Mouse (Mus musculus) ovary, postnatal 10 days (tissue): ENCODE measurements around the gene Snai3.

Experiments
- DNase-seq: peaks from one replicate; pipeline ENCODE4 v3.0.0; 2022; ENCODE audit warnings: low spot score

Snai3 gene

DNA sequence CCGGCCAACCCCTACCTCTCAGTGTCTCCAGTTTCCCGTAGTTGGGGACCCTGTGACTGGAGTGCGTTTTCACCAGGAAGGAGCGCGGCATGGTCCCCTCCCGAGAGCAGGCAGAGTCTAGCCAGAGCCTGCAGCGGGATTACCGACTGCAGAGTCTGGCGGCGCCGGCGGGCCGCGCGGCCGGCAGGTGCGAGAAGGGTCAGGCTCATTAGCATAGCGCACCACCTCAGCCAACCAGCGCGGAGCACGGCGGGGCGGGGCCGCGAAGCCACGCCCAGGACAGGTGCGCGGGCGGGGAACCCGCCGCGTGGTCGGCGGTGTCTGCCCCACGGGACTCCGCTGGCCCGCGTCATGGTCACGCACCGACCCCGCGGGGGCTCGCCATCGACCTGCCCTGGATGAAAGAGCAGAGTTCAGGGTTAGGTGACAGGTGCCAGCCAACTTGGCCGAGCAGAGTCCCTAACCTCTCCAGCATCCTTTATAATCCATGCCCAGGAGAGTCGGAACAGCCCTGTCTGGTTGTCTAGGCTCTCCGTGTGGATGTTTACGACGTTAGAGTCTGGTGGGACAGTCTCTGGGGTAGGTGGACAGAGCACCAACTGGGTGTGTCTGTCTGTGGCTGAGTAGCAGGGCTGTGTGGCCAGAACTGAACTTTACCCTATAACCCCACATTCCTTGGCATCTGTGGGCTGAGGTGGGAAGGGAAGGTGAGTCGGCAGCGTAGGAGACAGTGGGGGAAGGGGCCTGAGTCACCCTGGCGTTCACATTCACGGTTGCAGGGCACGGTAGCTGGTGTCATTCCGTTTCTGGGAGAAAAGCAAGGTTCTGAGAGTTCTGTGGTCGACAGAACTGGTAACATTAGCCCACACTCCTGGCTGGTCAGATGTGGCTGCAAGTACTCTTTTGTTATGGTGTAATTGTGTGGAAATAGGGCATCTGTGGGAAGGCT lies at the start of gene Snai3:
Snai3 (minus strand) TSS at position 210 of the 949 bp plus-strand sequence.
- peak; percentile 13 for DNase-seq

DNA sequence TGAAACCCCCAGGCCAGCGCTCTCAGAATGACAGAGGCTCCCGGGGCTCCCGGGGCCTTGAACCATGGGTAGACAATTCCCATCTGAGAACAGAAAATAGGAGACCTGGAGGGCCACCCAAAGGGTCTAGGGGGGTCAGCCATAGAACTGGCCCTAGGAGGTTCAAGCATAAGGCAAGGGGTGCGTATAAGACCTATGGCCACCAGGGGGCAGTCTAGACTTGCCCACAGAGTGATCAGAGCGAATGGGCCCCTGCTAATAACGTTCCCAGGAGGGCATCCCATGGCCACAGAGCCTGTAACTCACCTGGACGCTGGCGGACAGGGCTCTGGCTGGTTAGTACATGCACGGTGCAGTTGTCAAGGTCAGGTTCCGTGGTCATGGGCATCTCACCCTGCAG lies 40.3 kb upstream of the Snai3 start:
- DNase-seq: peak; percentile 65

DNA sequence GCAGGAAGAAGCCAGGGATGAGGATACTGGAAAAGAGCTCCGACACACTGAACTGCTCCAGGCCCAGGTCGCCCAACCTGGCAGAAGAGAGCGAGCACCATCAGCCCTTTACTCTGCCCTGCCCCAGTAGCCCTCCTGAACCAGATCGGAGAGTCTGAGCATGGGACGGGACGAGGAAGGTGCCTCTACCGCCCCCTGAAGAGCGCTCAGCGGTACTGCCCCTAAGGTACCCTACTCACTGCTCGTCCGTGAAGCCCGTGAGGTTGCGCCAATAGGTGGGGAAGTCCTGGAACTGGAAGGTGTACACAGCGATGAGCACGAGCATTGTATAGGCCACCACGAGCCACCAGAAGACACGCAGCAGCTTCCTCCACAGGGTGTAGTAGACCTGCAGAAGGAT lies 37.4 kb upstream of the Snai3 start:
- no peak for DNase-seq

DNA sequence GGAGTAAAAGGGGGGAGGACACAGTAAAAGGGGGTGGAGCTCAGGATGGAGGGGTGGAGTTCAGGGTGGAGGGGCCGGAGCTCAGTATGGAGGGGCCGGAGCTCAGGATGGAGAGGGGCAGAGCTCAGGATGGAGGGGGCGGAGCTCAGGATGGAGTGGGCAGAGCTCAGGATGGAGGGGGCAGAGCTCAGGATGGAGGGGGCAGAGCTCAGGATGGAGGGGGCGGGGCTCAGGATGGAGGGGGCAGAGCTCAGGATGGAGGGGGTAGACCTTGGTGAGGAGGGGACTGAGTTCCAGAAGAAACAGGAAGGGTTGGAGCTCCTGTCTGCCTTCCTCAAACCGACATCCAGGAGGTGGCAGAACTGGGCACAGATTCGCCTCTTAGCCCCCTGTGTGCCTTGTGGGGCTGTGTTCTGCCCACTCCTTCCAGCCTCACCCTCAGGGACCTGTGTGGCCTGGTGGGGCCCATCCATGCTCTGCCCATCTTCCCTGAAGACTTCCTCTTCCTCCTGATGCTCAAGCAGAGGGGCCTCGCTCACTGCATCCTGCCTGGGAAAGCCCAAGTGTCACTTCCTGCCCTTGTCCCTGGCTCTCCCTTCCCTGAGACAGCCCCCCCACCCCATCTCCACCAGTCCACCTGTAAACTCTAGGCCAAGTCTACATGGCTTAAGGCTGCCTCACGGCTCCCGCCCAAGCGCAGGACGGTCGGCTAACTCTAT lies 36.6 kb upstream of the Snai3 start:
- no peak for DNase-seq

DNA sequence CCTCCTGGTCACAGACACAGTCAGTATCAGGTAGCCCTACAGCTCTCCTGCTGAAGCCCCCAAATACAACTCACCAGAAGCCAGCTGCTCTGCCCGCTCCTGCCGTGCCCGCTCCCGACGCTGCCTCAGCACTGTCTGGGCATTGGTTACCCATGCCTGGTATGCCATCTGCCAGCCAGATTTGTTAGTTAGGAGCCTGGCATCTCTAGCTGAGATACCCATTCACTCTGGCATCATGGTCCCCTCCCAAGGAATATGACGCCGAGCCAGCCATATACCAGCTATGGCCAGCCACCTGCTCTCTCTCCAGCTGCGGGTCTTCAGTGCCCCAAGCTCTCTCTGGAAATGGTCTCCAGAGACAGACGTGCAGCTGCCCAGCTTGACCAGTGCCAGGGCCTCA lies 27.9 kb upstream of the Snai3 start:
- no peak for DNase-seq

DNA sequence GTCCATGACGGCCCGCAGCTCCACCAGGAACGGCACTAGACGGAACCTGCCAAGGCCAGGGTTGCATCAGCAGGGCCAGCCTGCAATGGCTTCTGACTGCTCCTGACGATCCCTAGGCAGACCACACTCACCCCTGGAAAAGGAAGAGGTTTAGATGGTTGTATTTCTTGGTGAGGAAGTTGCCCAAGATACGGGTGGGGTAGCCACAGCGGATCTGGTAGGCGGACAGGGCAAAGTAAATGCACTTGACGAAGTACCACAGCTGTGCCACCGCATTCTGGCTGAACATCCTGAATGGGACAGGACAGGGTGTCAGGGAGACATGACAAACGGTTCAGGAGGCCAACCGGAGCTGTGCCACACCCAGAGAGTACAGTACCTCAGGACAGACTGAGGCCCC lies 24.3 kb upstream of the Snai3 start:
- DNase-seq: no peak

DNA sequence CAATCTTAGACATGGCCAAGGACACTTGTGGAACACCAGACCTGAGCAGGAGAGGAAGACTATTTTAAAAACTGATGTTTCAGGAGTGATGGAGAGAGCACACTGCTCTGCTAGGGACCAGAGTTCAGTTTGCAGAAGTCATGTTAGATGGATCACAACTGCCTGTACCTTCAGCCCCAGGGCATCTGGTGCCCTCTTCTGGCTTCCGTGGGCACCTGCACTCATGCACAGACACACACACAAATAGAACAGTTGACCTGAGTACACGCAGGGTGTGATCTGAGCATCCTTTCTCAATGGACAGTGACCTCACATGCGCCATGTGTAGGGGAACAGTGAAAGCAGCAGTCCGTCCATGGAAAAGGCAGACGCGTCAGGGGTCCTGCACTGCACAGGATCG lies 23.3 kb upstream of the Snai3 start:
- no peak for DNase-seq

DNA sequence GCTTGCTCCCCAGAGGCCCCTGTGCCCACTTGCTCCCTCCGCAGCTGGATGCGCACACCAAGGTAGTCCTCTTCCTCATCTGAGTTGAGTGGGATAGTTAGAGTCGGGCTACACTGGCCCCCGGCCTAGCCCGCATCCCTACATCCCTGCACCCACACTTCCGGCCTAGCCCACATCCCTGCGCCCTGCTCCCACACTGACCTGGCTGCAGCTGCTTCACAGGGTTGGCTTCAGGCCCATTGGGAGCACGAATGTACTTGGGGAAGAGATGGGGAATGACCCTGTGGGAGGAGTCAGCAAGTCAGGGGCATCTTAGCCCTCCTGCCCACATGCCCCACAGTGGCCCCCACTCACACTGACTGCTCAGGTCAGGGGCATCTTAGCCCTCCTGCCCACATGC lies 21.9 kb upstream of the Snai3 start:
- no peak for DNase-seq

DNA sequence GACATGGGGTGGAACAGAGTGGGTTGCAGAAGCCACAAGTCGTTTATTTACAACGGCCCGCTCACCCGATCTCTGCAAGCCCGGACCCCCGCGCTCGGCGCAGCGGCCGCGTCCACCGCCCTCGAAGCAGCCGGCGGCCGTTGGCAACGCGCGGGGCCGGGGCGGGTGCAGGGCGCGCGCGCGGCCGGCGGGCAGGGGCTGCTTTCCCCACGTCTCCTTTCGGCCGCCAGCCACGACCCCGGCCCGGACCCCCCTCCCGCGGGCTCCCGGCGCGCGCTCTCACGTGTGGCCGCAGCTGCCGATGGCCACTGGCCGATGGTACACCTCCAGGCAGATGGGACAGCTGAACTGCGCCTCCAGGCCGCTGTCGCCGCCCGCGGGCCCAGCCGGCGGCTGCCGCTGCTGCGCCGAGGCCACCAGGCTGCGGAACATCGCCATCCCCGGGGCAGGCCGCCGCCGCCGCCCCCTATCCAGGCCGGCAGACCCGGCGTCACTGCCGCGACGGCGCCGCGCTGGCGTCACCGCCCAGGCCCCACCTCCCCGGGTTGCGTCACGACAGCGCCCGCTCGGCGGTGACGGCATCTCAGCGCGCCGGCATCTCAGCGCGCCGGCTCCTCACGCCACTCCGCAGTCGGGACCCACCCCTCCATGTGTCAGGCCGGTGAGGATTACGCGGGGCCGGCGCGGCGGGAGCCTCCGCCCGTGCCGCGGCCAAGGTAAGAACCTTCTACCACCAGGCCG lies 15.2 kb upstream of the Snai3 start, which contains the start of the genes Rnf166 and Ctu2:
Rnf166 (minus strand) TSS at position 485 of the 741 bp plus-strand sequence.
Ctu2 (plus strand) TSS at position 564 of the 741 bp plus-strand sequence.
- peak; percentile 91 for DNase-seq

DNA sequence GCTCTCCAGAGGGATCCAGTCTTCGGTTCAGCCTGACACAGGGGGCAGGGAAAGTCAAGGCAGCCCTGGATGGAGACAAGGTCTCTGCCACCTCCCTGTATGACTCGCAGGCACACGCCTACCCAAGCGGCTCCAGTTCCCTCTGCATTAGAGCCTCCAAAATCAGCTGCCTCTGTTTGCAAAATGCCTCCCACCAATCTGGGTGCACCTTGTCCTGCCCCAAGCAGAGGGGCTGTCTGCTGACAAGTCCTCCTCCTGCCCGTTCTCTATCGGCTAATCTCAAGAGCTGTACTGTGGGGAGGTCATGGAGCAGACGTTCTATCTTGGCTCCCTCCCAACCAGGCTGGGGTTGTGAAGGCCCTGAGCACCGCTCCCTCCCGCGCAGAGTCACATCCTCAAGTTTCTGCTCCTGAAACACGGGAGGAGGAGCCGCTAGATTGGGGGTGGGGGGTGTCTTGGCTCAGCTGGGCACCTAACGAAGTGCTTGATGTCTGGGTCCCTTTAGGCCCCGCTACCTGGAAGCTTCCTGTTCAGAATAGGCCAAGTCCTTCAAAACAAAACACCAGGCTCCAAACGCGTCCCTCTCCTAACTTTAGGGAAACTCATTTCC lies 14.5 kb upstream of the Snai3 start:
- no peak for DNase-seq

DNA sequence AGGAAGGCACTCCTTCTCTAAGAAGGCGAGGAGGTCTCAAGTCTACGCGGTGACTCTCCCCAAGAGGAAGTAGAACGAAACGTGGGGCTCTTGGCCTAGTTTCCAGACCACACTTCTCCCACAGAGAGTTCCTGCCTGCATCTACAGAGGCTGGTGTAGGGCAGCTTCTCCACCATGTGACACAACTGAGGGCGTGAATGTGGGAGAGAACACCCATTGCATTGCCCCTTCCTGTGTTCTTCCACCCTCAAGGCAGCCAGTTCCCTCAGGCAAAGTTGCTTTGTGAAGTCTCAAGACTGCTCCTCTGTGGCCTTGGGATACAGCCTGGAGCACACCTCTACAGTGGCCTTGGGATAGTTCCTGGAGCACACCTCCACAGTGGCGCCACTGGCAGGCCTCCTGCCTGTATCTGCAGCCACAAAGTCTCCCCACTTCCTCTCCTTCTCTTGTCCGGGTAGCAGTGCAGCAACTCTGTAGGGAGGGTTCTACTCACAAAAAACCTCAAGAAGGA lies 13.4 kb upstream of the Snai3 start:
- DNase-seq: no peak

DNA sequence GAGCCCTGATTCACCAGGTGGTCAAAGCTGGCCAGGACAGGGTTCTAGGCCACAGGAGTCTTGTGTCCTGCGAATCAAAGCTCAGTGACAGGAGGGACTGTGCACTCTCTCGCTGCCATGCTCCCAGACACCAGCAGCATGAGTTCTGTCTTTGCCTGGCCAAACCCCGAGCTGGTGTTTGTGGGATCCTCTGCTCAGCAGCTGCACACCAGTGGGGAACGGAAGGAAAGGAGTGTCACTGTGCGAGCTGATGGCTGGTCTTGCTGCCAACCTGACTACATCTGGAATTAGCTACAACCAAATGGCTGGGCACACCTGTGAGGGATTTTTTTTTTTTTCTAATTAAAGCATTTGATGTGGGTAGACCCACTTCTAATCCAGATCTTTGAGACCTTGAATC lies 10.2 kb upstream of the Snai3 start:
- DNase-seq: no peak

DNA sequence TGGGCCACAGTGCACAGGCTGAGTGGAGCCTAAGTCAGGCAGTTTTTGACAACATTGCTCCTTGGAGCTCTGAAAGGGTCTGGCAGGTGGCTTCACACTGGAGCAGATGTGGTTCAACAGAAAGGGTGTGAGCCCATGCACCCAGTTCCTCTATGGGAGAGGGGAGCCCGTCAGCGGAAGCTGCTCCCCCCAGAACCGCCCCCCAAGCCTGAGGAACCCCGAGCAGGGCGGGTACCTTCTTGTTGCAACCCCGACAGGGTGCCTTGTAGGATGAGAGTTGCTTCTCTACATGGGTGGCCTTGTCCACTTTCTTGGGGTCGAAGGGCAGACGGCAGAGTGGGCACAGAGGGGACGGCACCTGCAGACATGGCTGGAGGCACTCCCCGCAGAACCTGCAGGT lies 9.4 kb upstream of the Snai3 start:
- no peak for DNase-seq

DNA sequence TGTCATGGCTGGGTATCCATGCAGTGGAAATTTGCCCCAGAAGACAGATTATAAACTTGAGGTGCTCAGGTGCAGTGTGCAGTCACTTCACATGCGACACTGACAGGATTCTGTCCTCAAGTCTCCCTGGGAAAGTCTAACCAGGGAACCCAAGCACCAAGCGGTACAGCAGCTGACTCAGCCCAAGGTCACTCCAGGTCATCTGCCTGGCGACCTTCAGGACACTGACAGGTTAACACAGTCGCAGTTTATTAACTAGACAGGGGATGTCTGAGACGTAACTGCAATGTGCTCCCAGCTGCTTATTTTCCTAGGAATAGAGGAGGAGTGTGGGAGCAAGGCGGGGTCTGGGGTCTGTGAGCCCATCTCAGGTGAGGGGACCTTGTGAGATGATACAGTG lies 8.9 kb upstream of the Snai3 start:
- no peak for DNase-seq

DNA sequence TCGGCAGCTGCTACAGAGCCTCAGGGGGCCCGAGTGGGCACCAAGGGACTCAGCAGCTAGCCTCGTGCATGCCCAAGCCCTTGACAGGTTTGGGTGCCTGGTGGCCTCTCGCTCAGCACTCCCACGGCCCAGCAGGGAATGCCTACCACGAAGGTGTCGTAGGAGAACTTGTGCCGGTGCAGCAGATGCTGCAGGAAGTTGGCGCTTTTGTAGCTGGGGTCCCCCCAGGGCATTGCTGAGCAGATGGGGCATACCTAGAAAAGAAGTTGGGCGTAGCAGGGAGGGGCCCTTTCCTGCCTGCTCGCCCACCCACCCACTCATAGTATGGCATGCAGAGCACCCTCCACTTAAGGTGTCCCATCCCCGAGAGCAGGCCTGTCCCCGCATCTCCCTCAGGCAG lies 7.3 kb upstream of the Snai3 start:
- no peak for DNase-seq

DNA sequence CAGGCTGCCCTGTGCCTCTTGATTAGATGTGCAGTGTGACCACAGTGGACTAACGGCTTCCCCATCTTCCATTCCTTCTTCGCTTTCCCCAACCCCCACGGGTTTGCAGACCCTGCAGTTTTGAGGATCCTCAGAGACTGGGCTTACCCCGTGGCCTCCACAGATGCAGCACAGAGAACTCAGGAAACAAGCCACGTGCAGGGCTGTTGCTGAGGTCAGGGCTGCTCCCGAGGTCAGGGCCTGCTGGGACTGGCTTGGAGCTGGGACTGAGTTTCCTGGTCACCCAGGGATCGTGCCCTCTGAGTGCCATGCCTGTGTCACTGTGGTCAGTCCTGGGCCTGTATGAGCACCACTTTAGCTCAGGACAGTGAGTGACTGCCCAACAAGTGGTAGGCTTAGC lies 4.5 kb upstream of the Snai3 start:
- DNase-seq: no peak

DNA sequence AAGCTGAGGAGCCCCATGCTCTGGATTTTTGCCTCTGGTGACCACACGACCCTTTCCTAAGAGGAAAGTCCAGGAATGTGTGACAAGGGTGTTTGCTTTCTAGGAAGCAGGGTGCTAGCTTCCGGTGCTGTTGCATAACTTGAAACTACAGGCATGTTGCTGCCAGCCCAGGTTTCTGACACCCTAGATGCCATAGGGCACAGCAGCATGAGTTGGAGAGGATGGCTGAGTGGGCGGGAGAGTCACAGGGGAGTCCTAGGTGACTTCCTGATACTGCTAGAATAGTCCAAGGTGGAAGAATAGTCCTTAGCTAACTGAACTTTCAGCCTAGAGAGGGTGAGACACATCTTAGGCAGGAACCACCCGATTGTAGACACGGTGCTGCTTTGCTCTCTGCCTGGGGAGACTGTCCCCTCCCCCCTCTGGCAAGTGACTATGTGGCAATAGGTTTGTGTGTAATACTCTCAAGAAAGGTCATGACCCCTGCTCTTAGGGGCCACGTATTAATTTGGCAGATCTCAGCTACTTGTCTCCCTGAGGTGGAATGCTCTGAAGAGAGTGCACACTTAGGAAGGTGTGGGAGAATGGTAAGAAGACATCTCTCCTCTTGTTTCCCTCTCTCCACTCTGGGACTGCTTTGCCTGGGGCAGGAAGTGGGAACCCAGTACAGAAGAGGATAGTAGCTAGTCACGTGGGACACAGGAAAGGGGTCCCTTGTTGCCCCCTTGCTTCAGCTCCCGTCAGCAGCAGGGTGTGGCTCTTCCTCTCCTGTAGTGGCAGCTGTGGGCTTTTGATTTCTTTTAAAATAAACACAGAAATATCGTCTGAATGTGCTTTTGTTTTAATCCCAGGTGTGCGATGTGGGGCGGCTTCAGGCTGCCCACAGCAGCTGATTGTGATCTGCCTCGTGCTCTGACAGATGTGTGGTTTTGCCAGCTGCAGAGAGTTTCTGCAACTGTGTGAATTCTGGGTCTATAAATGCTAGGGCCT lies 3.4 kb upstream of the Snai3 start:
- no peak for DNase-seq

DNA sequence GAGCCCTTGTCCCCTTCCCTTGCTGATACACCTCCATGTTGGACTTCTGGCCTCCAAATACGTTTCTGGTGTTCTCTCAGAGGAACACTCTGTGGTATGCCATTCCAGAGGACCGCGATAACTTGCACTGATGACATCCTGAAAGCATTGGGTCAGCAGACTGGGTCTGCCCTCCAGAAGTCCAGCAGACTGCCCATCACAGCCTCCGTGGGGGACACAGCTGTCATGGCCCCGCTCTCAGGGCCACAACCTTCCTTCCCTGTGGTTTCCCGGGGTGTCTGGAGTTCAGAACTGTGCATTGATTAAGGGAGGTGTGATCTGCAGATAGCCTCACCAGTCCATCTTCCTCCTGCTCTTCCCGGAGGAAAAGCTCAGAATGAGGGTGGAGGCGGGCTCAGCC lies 2.0 kb upstream of the Snai3 start:
- DNase-seq: no peak

DNA sequence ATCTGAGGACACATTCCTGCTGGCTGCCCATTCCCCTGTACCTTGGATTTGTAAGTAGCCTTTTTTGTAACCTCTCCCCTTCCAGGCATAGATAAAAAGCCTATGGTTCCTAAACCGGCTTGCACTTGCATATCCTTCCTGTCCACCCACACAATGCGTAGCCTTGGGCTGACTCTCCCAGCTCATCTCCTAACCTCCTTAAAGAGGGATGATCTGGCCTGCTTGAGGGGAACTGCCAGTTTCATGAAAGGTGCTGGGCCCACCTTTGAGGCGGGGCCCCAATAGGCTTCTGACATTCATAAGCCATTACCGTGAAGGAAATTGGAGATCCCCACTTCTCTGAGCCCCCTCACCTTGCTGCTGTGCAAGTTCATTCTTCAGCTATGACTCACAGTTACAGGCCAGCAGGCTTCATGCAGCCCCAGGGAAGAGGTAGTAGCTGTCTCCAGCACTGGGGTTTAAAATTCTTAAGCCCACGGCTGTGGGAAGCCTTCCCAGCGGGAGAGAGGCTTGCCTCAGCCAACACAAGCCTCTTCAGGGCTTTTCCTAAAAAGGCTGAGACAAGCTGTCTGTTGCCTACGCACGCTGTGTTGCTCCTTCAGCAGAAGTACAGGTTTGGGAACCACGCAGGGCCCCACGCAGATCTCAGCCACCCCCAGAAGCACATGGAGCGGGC lies 1.1 kb upstream of the Snai3 start:
- no peak for DNase-seq

DNA sequence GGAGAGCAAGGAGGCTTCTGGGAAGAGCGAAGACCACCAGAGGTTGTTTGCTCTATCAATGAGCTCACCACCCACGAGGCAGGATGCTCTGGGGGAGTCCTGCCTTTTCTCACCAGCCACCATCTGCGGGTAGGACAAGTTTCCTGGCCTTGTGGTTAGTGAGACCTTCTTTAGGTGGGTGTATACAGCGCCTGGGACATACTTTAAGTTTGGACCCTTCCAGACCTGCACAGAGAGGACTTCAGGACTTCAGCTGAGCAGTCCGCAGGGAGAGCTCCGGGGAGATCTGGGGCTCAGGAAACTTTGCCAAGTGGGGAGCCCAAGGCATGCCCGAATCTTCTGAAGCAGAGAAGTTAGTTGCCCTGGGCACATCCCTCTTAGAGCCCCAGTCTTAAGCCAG lies 543 bp downstream of the Snai3 start:
- DNase-seq: no peak
